Mouse (Mus musculus): ENCODE results near the gene Wfdc9. TPM values are rescaled to one million over a fixed set of nuclear protein-coding genes. Genes with fewer than 3 reads are reported as not detected.

The Wfdc9 gene
- polyA plus RNA-seq (2016; fragmentation: Nextera tagmentation; extraction: Ambion mirVana), result not detected in 2 replicates

DNA sequence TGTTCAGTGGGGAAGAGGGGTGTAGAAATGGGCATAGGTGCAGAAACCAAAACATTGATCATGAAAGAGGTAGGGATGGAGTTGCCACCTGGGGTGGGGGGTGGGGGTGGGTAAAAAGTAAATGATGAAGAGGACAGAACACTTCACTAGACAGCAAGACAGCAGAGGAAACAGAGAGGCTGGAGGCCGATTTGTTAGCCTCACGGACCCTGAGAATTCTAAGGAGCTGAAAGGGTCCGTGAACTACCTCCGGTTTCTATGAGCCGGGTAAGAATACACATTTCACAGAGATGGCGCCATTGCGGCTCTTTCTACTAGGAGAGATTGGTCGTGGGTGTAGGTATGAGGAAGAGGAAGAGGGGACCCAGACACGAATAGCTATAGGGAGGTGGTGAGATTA, at the start of gene Wfdc9:
TSS of gene Wfdc9 (minus strand) at position 101 of the 400 bp plus-strand sequence.
- H3K9me3 ChIP-seq, result no peaks in the 10 kb centered on the region
- ATAC-seq (ENCODE audit: low FRiP score, low read depth), result no peak
- no peak within 1 kb of the TSS for H3K9ac ChIP-seq
- H3K36me3 ChIP-seq, result no peaks in the 10 kb centered on the region
- no peak within 1 kb of the TSS for H3K4me3 ChIP-seq
- WGBS, result 85% methylated on average over 9 of the region's 9 CpGs
- no peaks in the 10 kb centered on the region for H3K4me1 ChIP-seq
- no peak within 1 kb of the TSS for H3K27ac ChIP-seq
- H3K27me3 ChIP-seq (replicated peaks), result no peaks in the 10 kb centered on the region
- no peak within 1 kb of the TSS for H3K4me2 ChIP-seq (replicated peaks)

DNA sequence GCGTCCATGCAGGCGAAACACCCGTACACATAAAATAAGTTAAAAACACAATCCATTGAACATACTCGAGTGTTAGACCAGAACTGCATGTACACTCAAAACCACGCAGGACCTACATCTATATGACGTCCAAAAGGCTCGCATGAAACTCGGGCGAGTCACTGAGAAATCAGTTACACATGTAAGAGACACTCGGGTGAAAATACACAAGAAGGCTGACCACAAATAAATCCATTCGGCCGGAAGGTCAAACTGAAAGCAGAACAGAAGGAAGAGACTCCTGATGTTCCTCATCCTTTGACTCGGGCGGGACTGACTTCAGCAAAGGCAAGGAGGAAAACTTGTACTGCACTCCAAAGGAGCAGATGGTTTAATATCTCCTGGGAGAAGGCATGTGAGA, 49.6 kb upstream of the Wfdc9 start:
- Histone ChIP-seq H3K27me3 (replicated peaks) (no peaks in the 10 kb centered on the region), H3K36me3 (no peaks in the 10 kb centered on the region), H3K9ac (no peak overlapping the region), H3K9me3 (no peaks in the 10 kb centered on the region), H3K4me2 (replicated peaks) (no peak overlapping the region), H3K27ac (no peak overlapping the region), H3K4me1 (no peaks in the 10 kb centered on the region), H3K4me3 (no peak overlapping the region)
- ATAC-seq (ENCODE audit: low FRiP score, low read depth), result no peak
- WGBS, result 91% methylated on average over 14 of the region's 14 CpGs

DNA sequence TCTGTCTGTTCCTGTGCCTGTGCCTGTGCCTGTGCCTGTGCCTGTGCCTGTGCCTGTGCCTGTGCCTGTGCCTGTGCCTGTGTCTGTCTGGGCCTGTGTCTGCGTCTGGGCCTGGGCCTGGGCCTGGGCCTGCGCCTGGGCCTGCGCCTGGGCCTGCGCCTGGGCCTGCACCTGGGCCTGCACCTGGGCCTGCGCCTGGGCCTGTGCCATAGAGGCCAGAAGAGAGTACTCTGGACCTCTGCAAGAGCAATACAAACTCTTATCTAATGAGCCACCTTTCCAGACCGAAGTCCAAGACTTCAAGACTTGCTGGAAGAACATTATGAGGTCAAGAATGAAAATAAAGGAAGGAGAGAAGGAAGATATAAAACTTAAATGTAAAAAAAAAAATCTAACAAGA, 48.9 kb upstream of the Wfdc9 start:
- no peak overlapping the region for H3K27ac ChIP-seq

DNA sequence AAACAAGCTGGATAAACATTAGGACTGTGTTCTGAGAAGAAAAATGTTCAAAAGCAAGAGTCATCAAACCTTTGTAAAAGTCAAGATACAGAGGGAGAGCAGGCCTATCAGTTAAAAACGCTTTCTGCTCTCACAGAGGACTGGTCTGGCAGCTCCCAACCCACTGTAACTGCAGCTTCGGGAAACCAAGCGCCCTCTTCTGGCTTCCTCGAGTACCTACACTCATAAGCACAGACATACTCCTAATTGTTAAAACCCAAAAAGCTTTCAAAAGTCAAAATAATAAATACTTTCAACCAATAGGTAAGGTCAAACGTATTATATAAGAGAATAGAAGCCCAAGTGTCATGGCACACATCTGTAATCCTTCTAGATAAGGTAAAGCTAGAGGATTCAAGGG, 47.9 kb upstream of the Wfdc9 start:
- 84% methylated on average over 5 of the region's 5 CpGs for WGBS
- Histone ChIP-seq H3K4me2 (replicated peaks) (no peak overlapping the region), H3K36me3 (no peaks in the 10 kb centered on the region), H3K9me3 (no peaks in the 10 kb centered on the region), H3K27me3 (replicated peaks) (no peaks in the 10 kb centered on the region), H3K4me1 (no peaks in the 10 kb centered on the region), H3K27ac (no peak overlapping the region), H3K9ac (no peak overlapping the region), H3K4me3 (no peak overlapping the region)
- ATAC-seq (ENCODE audit: low FRiP score, low read depth), result no peak

More for the DNA sequence above, 48.9 kb upstream of the Wfdc9 start:
- 92% methylated on average over 6 of the region's 6 CpGs for WGBS
- H3K9me3 ChIP-seq, result no peaks in the 10 kb centered on the region
- H3K4me3 ChIP-seq, result no peak overlapping the region
- H3K36me3 ChIP-seq, result no peaks in the 10 kb centered on the region
- H3K27me3 ChIP-seq (replicated peaks), result no peaks in the 10 kb centered on the region
- ATAC-seq (ENCODE audit: low FRiP score, low read depth), result no peak
- H3K4me2 ChIP-seq (replicated peaks), result no peak overlapping the region
- H3K4me1 ChIP-seq, result no peaks in the 10 kb centered on the region
- H3K9ac ChIP-seq, result no peak overlapping the region

DNA sequence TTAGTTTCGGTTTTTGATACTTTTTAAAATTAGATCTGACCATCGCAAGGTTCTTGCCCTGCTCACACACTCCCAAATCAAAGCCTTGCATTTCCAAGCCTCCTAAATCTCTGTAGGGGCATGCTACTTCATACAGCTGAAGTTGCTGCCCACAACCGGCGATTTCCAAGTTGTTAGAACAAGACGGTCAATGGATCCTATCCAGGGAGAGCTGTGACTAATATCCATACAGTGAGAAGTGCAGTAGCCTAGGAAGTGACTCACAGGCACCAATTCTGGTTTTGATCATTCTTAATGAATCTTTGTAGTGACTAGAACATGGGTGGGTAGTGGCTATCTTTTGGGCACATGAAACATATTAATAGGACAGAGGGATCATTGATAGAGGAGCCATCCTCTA, 45.4 kb upstream of the Wfdc9 start:
- 89% methylated on average over 5 of the region's 5 CpGs for WGBS
- H3K36me3 ChIP-seq, result no peaks in the 10 kb centered on the region
- no peak overlapping the region for H3K4me2 ChIP-seq (replicated peaks)
- H3K9ac ChIP-seq, result no peak overlapping the region
- no peaks in the 10 kb centered on the region for H3K4me1 ChIP-seq
- no peaks in the 10 kb centered on the region for H3K27me3 ChIP-seq (replicated peaks)
- no peak overlapping the region for H3K4me3 ChIP-seq
- no peak for ATAC-seq (ENCODE audit: low FRiP score, low read depth)
- no peak overlapping the region for H3K27ac ChIP-seq
- no peaks in the 10 kb centered on the region for H3K9me3 ChIP-seq

DNA sequence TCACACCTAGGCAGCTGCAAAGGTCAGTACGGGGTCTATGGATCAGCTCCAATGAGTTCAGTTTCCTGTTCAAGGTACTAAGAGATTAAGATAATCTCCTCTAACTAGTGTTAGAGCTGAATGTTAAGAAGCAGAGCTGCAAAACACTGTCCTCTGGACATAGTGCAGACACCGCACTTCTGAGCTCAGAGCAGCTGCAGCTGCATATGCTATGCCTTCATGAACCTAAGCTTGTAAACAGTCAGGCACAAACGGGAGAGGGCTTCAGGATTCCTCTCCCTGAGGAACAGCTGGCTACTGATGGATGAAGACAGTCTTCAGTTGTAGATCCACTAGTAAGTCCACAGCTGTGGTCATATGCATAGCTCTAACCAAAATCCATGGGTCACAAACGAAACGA, 44.6 kb upstream of the Wfdc9 start:
- no peak overlapping the region for H3K9ac ChIP-seq
- 85% methylated on average over 5 of the region's 5 CpGs for WGBS
- no peaks in the 10 kb centered on the region for H3K36me3 ChIP-seq
- H3K4me2 ChIP-seq (replicated peaks), result no peak overlapping the region
- no peak overlapping the region for H3K4me3 ChIP-seq
- H3K27ac ChIP-seq, result no peak overlapping the region
- H3K4me1 ChIP-seq, result no peaks in the 10 kb centered on the region
- H3K27me3 ChIP-seq (replicated peaks), result no peaks in the 10 kb centered on the region
- ATAC-seq (ENCODE audit: low FRiP score, low read depth), result no peak
- H3K9me3 ChIP-seq, result no peaks in the 10 kb centered on the region

DNA sequence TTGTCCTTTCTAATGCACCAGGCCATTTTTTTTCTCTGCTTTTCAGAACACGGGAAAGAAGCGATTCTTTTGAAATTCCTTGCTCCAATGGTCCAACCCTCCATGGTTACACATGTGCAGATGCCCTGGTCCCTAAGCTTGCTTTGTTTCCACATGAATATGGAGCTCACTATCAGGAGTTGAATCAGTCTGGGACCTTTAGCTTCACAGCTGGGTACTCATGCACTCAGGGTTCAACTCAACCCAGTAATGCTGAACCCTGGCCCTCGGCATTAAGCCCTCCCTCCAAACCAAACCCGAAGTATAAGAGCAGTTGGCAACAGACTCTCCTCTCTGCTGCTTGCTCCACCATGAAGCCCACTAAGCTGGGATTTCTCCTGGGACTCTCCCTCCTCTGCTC, 41.8 kb upstream of the Wfdc9 start, which contains the start of gene Spint4:
TSS of gene Spint4 (plus strand) at position 301 of the 400 bp plus-strand sequence.
- WGBS, result 74% methylated on average over 4 of the region's 4 CpGs

DNA sequence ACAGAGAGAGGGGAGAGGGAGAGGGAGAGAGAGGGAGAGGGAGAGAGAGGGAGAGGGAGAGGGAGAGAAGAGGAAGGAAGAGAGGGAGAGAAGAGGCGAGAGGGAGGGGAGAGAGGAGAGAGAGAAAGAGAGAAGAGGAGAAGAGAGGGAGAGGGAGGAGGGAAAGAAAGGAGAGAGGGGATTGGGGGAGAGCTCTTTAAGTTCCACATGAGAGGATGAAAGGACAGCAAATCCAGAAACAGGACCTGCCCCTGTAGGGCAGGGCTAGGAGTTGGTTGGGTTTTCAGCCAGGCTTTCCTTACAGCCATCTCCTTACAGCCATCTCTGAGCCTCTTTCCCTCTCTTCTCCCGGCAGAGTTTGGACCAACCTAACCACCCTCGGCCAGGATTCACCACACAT, 28.4 kb upstream of the Wfdc9 start, which contains the start of gene Wfdc13:
TSS of gene Wfdc13 (plus strand) at position 301 of the 400 bp plus-strand sequence.
- Histone ChIP-seq H3K9ac (no peak within 1 kb of the TSS), H3K36me3 (no peaks in the 10 kb centered on the region), H3K4me1 (no peaks in the 10 kb centered on the region), H3K27me3 (replicated peaks) (no peaks in the 10 kb centered on the region), H3K4me3 (no peak within 1 kb of the TSS), H3K9me3 (no peaks in the 10 kb centered on the region), H3K4me2 (replicated peaks) (no peak within 1 kb of the TSS), H3K27ac (no peak within 1 kb of the TSS)
- ATAC-seq (ENCODE audit: low FRiP score, low read depth), result no peak
- WGBS, result 65% methylated on average over 3 of the region's 3 CpGs

More for the DNA sequence above, 41.8 kb upstream of the Wfdc9 start, which contains the start of gene Spint4:
- H3K9me3 ChIP-seq, result no peaks in the 10 kb centered on the region
- no peak within 1 kb of the TSS for H3K4me3 ChIP-seq
- H3K4me1 ChIP-seq, result no peaks in the 10 kb centered on the region
- no peak within 1 kb of the TSS for H3K4me2 ChIP-seq (replicated peaks)
- no peaks in the 10 kb centered on the region for H3K27me3 ChIP-seq (replicated peaks)
- no peaks in the 10 kb centered on the region for H3K36me3 ChIP-seq
- no peak for ATAC-seq (ENCODE audit: low FRiP score, low read depth)
- H3K9ac ChIP-seq, result no peak within 1 kb of the TSS
- H3K27ac ChIP-seq, result no peak within 1 kb of the TSS

DNA sequence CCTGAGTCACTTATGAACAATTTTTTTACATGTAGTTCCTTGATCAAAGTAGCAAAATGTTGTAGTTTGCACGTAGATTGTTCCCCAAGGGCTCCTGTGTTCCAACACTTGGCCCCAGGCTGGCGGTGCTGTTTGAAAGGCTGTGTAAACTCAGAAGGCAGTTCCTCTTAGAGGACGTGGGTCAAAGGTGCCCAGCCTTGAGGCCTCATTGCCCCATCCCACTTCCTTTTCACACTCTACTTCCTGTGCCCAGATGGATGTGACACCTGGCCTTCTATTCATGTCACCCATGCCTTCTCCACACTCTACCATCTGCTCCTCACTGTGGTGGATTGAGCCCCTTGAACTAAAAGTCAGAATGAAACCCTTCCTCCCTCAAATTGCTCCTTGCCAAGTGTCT, 23.5 kb upstream of the Wfdc9 start:
- H3K4me1 ChIP-seq, result no peaks in the 10 kb centered on the region
- H3K27me3 ChIP-seq (replicated peaks), result no peaks in the 10 kb centered on the region
- 41% methylated on average over 3 of the region's 3 CpGs for WGBS
- H3K27ac ChIP-seq, result no peak overlapping the region
- no peaks in the 10 kb centered on the region for H3K9me3 ChIP-seq
- H3K4me2 ChIP-seq (replicated peaks), result no peak overlapping the region
- H3K9ac ChIP-seq, result no peak overlapping the region
- no peak overlapping the region for H3K4me3 ChIP-seq
- no peak for ATAC-seq (ENCODE audit: low FRiP score, low read depth)
- no peaks in the 10 kb centered on the region for H3K36me3 ChIP-seq

DNA sequence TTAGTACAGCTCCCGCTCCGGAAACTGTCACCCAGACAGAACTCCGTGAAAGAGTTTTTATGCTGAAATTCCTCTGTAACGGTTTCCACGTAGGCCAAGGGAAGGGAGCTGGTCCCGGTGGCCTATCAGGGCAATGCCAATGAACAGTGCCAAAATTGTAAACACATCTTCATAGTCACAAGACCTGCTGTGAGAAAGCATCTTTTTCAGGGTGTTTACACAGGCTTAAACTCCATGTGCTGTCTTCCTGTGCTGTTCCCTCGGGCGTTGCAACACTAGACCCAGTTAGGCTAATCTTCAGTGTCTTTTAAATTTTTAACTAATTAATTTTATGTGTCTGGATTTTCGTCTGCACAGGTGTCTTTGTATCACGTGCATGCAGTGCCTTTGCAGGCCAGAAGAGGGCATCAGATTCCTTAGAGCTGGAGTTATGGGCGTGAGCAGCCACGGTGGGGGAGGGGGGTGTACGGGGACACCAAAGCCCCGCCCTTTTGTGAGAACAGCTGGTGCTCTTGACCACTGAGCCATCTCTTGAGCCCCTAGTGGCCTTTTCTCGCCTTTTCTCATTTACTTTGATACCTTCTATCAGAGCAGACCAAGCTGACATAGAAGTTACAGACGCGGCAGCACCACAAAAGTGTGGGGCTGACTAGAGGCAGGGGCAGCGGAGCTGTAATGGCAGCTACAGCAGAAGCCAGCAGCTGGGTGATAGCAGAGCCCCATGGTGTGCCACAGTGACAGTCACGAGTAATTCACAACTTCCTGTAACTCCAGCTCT, 22.7 kb upstream of the Wfdc9 start:
- no peak overlapping the region for H3K27ac ChIP-seq
- peak overlapping the region; percentile 55 for H3K4me2 ChIP-seq (replicated peaks)
- 22% methylated on average over 19 of the region's 19 CpGs for WGBS
- H3K9me3 ChIP-seq, result no peaks in the 10 kb centered on the region
- H3K27me3 ChIP-seq (replicated peaks), result no peaks in the 10 kb centered on the region
- no peaks in the 10 kb centered on the region for H3K4me1 ChIP-seq
- peak; percentile 65 for ATAC-seq (ENCODE audit: low FRiP score, low read depth)
- H3K36me3 ChIP-seq, result no peaks in the 10 kb centered on the region
- H3K4me3 ChIP-seq, result peak overlapping the region; percentile 13; the same call in 1 of the 2 replicates
- no peak overlapping the region for H3K9ac ChIP-seq

DNA sequence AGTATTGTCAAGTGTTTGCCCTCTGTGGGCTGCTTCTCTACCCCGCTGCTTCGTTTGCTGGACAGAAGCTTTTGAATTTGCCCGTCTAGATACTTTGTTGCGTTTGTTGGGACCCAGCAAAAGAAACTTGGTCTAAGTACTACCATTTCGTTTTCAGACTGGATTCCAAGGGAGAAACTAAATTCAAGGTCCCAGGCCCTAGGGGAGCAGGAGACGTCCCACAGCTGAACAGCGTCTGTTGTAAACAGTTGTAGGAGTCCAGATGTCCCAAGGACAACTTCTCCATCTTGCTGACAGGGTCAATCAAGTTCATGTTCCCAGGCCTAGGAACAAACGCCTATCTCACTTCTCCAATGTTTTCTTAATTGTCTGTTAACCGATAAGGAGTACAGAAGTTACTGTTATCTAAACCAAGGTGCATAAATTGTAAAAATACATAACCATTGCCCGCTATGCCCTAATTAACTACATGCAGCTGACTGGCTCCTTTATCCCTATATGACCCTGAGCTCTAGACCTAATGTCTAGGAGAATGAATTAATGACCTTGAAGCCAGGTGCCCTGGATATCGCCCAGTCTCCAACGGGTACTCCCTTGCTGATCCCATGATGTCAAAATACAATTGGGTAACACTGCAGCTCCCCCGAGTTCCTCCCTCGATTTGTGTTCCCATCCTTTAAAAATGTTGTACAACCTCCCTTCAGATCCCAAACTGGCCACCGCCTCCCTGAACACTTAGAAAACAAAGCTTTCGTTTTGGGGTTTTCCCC, 20.7 kb upstream of the Wfdc9 start:
- Histone ChIP-seq H3K4me3 (no peak overlapping the region), H3K4me2 (replicated peaks) (no peak overlapping the region), H3K27ac (no peak overlapping the region), H3K9me3 (no peaks in the 10 kb centered on the region), H3K36me3 (no peaks in the 10 kb centered on the region), H3K4me1 (no peaks in the 10 kb centered on the region), H3K27me3 (replicated peaks) (no peaks in the 10 kb centered on the region), H3K9ac (no peak overlapping the region)
- ATAC-seq (ENCODE audit: low FRiP score, low read depth), result no peak
- 86% methylated on average over 16 of the region's 16 CpGs for WGBS

DNA sequence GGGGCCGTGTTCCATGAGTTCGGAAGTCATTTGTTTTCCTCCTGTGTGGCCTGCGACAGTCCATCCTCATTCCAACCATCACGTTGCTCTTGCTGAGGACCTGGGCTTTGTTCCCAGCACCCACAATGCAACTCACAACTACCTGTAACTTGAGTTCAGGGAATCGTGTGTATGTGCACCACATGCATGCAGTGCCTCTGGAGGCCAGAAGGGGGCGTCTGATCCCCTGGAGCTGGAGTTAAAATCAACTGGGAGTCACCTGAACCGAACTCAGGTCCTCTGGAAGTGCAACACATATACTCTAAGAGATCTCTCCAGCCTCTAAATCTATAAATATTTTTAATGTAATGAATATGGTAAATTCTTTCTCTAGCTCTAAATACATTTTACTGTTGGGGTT, 19.7 kb upstream of the Wfdc9 start:
- no peak for ATAC-seq (ENCODE audit: low FRiP score, low read depth)
- H3K9ac ChIP-seq, result no peak overlapping the region
- WGBS, result 81% methylated on average over 7 of the region's 7 CpGs
- no peak overlapping the region for H3K4me3 ChIP-seq
- H3K4me2 ChIP-seq (replicated peaks), result no peak overlapping the region
- no peaks in the 10 kb centered on the region for H3K9me3 ChIP-seq
- H3K36me3 ChIP-seq, result no peaks in the 10 kb centered on the region
- H3K27ac ChIP-seq, result no peak overlapping the region
- no peaks in the 10 kb centered on the region for H3K27me3 ChIP-seq (replicated peaks)
- no peaks in the 10 kb centered on the region for H3K4me1 ChIP-seq

All from neural tube, embryonic 12.5 days (tissue).